Mouse (Mus musculus) liver, postnatal 0 days (tissue): Measurements from ENCODE around the gene Mbtps1. TPM values are rescaled to one million over a fixed set of nuclear protein-coding genes. Genes with fewer than 3 reads are reported as not detected.

Source experiments
- ATAC-seq: fragments of 200-750 bp; cut with Nextera tagmentation; 2 replicates; pipeline ENCODE4 v1.8.0; 2017; ENCODE audit warnings: mild to moderate bottlenecking, moderate library complexity
- DNase-seq: peaks from one replicate; pipeline ENCODE4 v3.0.0-alpha.2; 2016
- H3K27ac ChIP-seq: fragments of 300-500 bp; sonication (generic); 2 replicates; pipeline ENCODE4 v1.5.1; 2014; ENCODE audit warnings: antibody characterized with exemption, moderate library complexity, mild to moderate bottlenecking, low read depth
- H3K27me3 ChIP-seq: fragments of 300-500 bp; sonication (generic); 2 replicates; pipeline ENCODE4 v1.6.1; 2014; ENCODE audit warnings: low read length, control low read depth, mixed read lengths; ENCODE audit not compliant: insufficient read depth
- H3K36me3 ChIP-seq: fragments of 300-500 bp; sonication (generic); replicated peaks from 2 replicates; pipeline ENCODE4 v1.6.1; 2014; ENCODE audit warnings: mild to moderate bottlenecking, control low read depth, low read length, moderate library complexity, mixed read lengths; ENCODE audit not compliant: insufficient read depth
- H3K4me1 ChIP-seq: fragments of 300-500 bp; sonication (generic); 2 replicates; pipeline ENCODE4 v1.6.1; 2014; ENCODE audit warnings: antibody characterized with exemption, mild to moderate bottlenecking, control low read depth; ENCODE audit not compliant: insufficient read depth
- H3K4me2 ChIP-seq: fragments of 300-500 bp; sonication (generic); 2 replicates; pipeline ENCODE4 v1.6.1; 2014; ENCODE audit warnings: low read depth, mild to moderate bottlenecking, low read length, moderate library complexity, mixed read lengths
- H3K4me3 ChIP-seq: fragments of 300-500 bp; sonication (generic); 2 replicates; pipeline ENCODE4 v1.5.1; 2014; ENCODE audit warnings: low read depth, low read length
- H3K9ac ChIP-seq: fragments of 300-500 bp; sonication (generic); replicated peaks from 2 replicates; pipeline ENCODE4 v1.6.1; 2014; ENCODE audit warnings: mild to moderate bottlenecking, moderate library complexity
- H3K9me3 ChIP-seq: fragments of 300-500 bp; sonication (generic); 2 replicates; pipeline ENCODE4 v1.6.1; 2016; ENCODE audit warnings: mild to moderate bottlenecking, control low read depth, low read length, mixed read lengths
- CTCF ChIP-seq: sonication (generic); IDR thresholded peaks from 2 replicates; pipeline ENCODE4 v1.5.1; 2016; ENCODE audit warnings: antibody characterized with exemption, low read depth
- EP300 ChIP-seq: IDR thresholded peaks from 2 replicates; pipeline ENCODE4 v1.6.1; 2016; ENCODE audit warnings: antibody characterized with exemption, low read depth, mild to moderate bottlenecking
- WGBS: fragments of 180-500 bp; shearing (Covaris S2); extraction: QIAGEN DNeasy Blood & Tissue Kit; methylation state at CpG from one replicate; pipeline ENCODE4 v1.1.7; 2014; ENCODE audit not compliant: insufficient replicate concordance; 5-methylcytosine and 5-hydroxymethylcytosine counted together
- polyA plus RNA-seq: library from polyadenylated mRNA; unstranded; fragments of >200 nt; fragmentation: Nextera tagmentation; extraction: Ambion mirVana; gene quantifications from 2 replicates; pipeline ENCODE4 v1.2.1, GENCODE M21; 2015

Gene Mbtps1
- polyA plus RNA-seq, 1 experiment from 2014 or later = 20.1 TPM

DNA sequence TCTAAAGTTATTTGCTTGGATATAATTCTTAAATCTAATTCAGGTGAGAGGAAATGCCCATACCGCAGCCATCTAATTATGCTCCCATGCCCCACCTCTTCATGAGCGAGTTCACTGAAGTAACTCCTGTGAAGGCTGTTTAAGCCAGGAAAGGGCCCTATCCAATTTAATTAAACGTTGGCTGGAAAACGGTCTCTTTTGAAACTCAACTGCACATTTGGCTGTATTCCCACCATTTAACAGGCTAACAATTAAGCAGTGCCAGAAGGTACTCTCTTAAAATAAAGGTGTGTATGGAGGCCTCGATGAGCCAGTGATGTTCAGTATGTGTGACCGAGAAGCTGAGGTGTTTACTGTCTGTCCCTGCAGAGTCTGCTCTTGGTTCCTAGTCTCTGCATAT, 2.7 kb downstream of the Mbtps1 start:
- TF ChIP-seq EP300 (no peak), CTCF (no peak)
- H3K4me2 ChIP-seq = no peak overlapping the region
- H3K4me3 ChIP-seq = no peak overlapping the region
- peaks cover 42% of the 10 kb centered on the region for H3K4me1 ChIP-seq
- peak overlapping the region; percentile 26; the same call in 1 of the 2 replicates for H3K9ac ChIP-seq
- ATAC-seq (no peak), DNase-seq (no peak)
- H3K27me3 ChIP-seq = no peaks in the 10 kb centered on the region
- no peaks in the 10 kb centered on the region for H3K9me3 ChIP-seq
- WGBS = 75% methylated on average over 6 of the region's 6 CpGs
- H3K27ac ChIP-seq = peak overlapping the region; percentile 48
- H3K36me3 ChIP-seq = no peaks in the 10 kb centered on the region

DNA sequence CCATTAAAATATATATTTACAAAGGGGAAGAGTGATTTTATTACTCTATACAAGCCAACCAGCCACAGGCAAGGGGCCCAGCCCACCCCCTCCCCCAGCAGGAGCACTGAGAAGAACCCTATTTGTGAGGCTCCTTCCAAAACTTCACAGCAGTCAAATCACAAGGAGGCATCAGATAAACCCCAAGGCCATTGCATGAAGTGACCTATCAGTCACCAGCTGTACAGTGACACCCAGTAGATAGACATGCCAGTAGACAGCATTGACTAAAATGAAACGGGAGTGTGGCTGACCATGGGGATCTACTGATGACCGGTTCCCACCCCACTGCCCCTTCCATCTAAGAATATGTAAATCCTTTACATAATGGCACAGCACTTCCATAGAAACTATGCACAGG, 5.6 kb downstream of the Mbtps1 start:
- H3K27me3 ChIP-seq = no peaks in the 10 kb centered on the region
- no peak overlapping the region for H3K27ac ChIP-seq
- H3K4me1 ChIP-seq = peaks cover 37% of the 10 kb centered on the region
- DNase-seq = no peak
- TF ChIP-seq EP300 = no peak
- TF ChIP-seq CTCF = no peak
- H3K9ac ChIP-seq = 0 out of 2 replicates have a peak overlapping the region, but pooled peaks have one; percentile 30
- H3K9me3 ChIP-seq = no peaks in the 10 kb centered on the region
- 59% methylated on average over 2 of the region's 2 CpGs for WGBS
- H3K36me3 ChIP-seq = no peaks in the 10 kb centered on the region
- H3K4me2 ChIP-seq = no peak overlapping the region
- H3K4me3 ChIP-seq = no peak overlapping the region
- ATAC-seq = no peak

GRCm38 (mm10) chr8:119548560-119549113, 9.9 kb downstream of the Mbtps1 start:
- no peaks in the 10 kb centered on the region for H3K27me3 ChIP-seq
- 67% methylated on average over 7 of the region's 7 CpGs for WGBS
- ATAC-seq (no peak), DNase-seq (no peak)
- H3K9ac ChIP-seq = no peak overlapping the region
- no peak for TF ChIP-seq EP300
- H3K4me3 ChIP-seq = no peak overlapping the region
- no peaks in the 10 kb centered on the region for H3K9me3 ChIP-seq
- no peak overlapping the region for H3K4me2 ChIP-seq
- H3K27ac ChIP-seq = no peak overlapping the region
- H3K4me1 ChIP-seq = peaks cover 13% of the 10 kb centered on the region
- H3K36me3 ChIP-seq = peaks cover 28% of the 10 kb centered on the region

DNA sequence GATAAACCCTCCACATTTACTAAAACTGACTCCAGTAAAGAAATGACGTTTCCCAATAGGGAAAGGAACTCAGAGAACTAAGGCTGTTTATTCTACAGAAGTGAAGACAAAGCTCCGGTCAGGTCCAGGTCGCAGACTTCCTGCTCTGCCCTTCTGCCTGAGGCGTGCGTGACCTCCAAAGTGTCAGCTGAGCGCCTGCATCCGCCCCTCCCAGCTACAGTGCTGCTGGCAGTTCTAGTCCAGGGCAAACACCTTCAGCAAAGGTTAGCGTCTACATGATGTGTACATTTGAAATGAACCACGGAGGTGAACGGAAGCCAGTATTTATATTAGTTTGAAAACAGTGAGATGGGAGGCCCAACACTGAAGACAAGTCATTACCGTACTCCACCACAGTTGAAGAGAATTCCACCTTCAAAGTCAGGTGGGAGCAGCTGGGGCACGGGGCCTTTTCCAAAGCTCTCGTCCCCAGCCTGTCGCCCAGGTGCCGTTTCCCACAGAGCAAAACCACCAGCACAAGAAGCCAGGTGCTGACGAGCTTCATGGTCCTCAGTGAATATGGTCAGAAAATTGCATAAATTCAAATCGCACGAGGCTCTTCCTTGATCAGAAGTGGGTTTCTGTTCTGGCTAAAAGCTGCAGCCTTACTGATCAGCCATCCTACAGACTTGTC, 11.4 kb downstream of the Mbtps1 start:
- DNase-seq (no peak), ATAC-seq (no peak)
- Histone ChIP-seq H3K4me2 (no peak overlapping the region), H3K4me3 (no peak overlapping the region), H3K36me3 (peaks cover 39% of the 10 kb centered on the region), H3K4me1 (peaks cover 4% of the 10 kb centered on the region; the same call in 1 of the 2 replicates), H3K27me3 (no peaks in the 10 kb centered on the region), H3K27ac (no peak overlapping the region), H3K9ac (no peak overlapping the region), H3K9me3 (no peaks in the 10 kb centered on the region)
- TF ChIP-seq CTCF (no peak), EP300 (no peak)
- 76% methylated on average over 18 of the region's 18 CpGs for WGBS

GRCm38 (mm10) chr8:119545791-119546190, 12.7 kb downstream of the Mbtps1 start:
- TF ChIP-seq EP300 (no peak), CTCF (no peak)
- no peak overlapping the region for H3K27ac ChIP-seq
- ATAC-seq (no peak), DNase-seq (no peak)
- H3K27me3 ChIP-seq = no peaks in the 10 kb centered on the region
- WGBS = 89% methylated on average over 6 of the region's 6 CpGs
- no peak overlapping the region for H3K4me2 ChIP-seq
- H3K9me3 ChIP-seq = no peaks in the 10 kb centered on the region
- peaks cover 52% of the 10 kb centered on the region for H3K36me3 ChIP-seq
- H3K4me1 ChIP-seq = no peaks in the 10 kb centered on the region
- no peak overlapping the region for H3K4me3 ChIP-seq
- H3K9ac ChIP-seq = no peak overlapping the region

GRCm38 (mm10) chr8:119545180-119545579, 13.4 kb downstream of the Mbtps1 start:
- no peaks in the 10 kb centered on the region for H3K9me3 ChIP-seq
- TF ChIP-seq EP300 (no peak), CTCF (no peak)
- DNase-seq (no peak), ATAC-seq (no peak)
- H3K27me3 ChIP-seq = no peaks in the 10 kb centered on the region
- 70% methylated on average over 6 of the region's 6 CpGs for WGBS
- H3K4me1 ChIP-seq = no peaks in the 10 kb centered on the region
- peaks cover 58% of the 10 kb centered on the region for H3K36me3 ChIP-seq
- H3K27ac ChIP-seq = no peak overlapping the region
- H3K4me3 ChIP-seq = no peak overlapping the region
- no peak overlapping the region for H3K4me2 ChIP-seq
- H3K9ac ChIP-seq = no peak overlapping the region
